Mouse (Mus musculus) embryonic stem cell, embryonic (primary cell): ENCODE data around the gene Osbpl11.

Experiments used
- CTCF ChIA-PET, 4 experiments: fragments of 300-600 bp in 2 of 4; fragments of 350-600 bp in 2 of 4; sonication (Branson Sonifier 250); formaldehyde crosslinking; loops; one replicate each; lab custom pipeline; 2022; ENCODE audit warnings: inconsistent platforms in 2 of 4; lab: Charles Lee
- POLR2A ChIA-PET, 4 experiments: fragments of 300-600 bp in 2 of 4; fragments of 350-600 bp in 2 of 4; sonication (Branson Sonifier 250); formaldehyde crosslinking; loops; one replicate each; lab custom pipeline; 2022; ENCODE audit warnings: antibody characterized with exemption in 4 of 4, inconsistent platforms in 1 of 4; lab: Charles Lee

Gene Osbpl11

GRCm38 (mm10) chr16:33184901-33185260 lies at the start of gene Osbpl11:
TSS of gene Osbpl11 (plus strand) at chr16:33185071.
- ChIA-PET CTCF (interaction anchor here (0.6 to 1.4 kb wide), 13 partner anchors 9 to 803 kb away, joined by 3 to 12 read pairs (median 4); no protein-coding TSS in a partner anchor), POLR2A (interaction anchor here (0.7 to 2.6 kb wide), 51 partner anchors 8 to 685 kb away, joined by 3 to 25 read pairs (median 3); partner anchors contain the start of genes Iqcg (in 3 of the 4), Rpl35a (in 3 of the 4), Snx4 (in 3 of the 4) and Lmln (in 1 of the 4))

- ChIA-PET CTCF (interaction anchor here (0.5 to 2.3 kb wide), 22 partner anchors 8 to 1630 kb away, joined by 3 to 17 read pairs (median 3); no protein-coding TSS in a partner anchor), POLR2A (no interaction called here)
These were observed 49.7 kb upstream of the Osbpl11 start for GRCm38 (mm10) chr16:33135167-33135566.

GRCm38 (mm10) chr16:33139061-33139460 lies 45.8 kb upstream of the Osbpl11 start:
- ChIA-PET POLR2A (interaction anchor here in 2 of 4 experiments (0.8 to 1.7 kb wide), 2 partner anchors 8 to 83 kb away, joined by 3 to 5 read pairs; partner anchors contain the start of genes Iqcg (in 1 of the 2) and Rpl35a (in 1 of the 2)), CTCF (interaction anchor here in 3 of 4 experiments (0.6 to 2.4 kb wide), 4 partner anchors 8 to 746 kb away, joined by 3 to 22 read pairs (median 6); no protein-coding TSS in a partner anchor)

GRCm38 (mm10) chr16:33141758-33142280 lies 43.1 kb upstream of the Osbpl11 start:
- ChIA-PET CTCF (interaction anchor here (0.6 to 1.3 kb wide), 10 partner anchors 8 to 1426 kb away, joined by 3 to 14 read pairs (median 4); no protein-coding TSS in a partner anchor), POLR2A (interaction anchor here (0.6 to 1.9 kb wide), 18 partner anchors 9 to 1043 kb away, joined by 3 to 11 read pairs (median 5); partner anchors contain the start of genes Rpl35a (in 3 of the 4) and Iqcg (in 2 of the 4))

- CTCF ChIA-PET: interaction anchor here (0.6 to 1.3 kb wide), 6 partner anchors 9 to 585 kb away, joined by 3 to 5 read pairs (median 3); no protein-coding TSS in a partner anchor
- POLR2A ChIA-PET: interaction anchor here in 1 of 4 experiments (0.7 to 1.9 kb wide), 6 partner anchors 11 to 86 kb away, joined by 4 to 8 read pairs (median 4); partner anchors contain the start of gene Osbpl11
These were observed 41.4 kb upstream of the Osbpl11 start for GRCm38 (mm10) chr16:33143452-33143851.

- CTCF ChIA-PET: interaction anchor here (0.6 to 2.7 kb wide), 12 partner anchors 8 to 100 kb away, joined by 3 to 8 read pairs (median 4); no protein-coding TSS in a partner anchor
- POLR2A ChIA-PET: interaction anchor here in 2 of 4 experiments (0.8 to 1.7 kb wide), 2 partner anchors 13 to 90 kb away, joined by 3 to 5 read pairs; partner anchors contain the start of genes Iqcg (in 1 of the 2) and Rpl35a (in 1 of the 2)
These were observed 38.7 kb upstream of the Osbpl11 start for GRCm38 (mm10) chr16:33146185-33146584.

GRCm38 (mm10) chr16:33148135-33148534 lies 36.7 kb upstream of the Osbpl11 start:
- CTCF ChIA-PET: no interaction called here
- POLR2A ChIA-PET: interaction anchor here in 2 of 4 experiments (0.8 to 1.7 kb wide), 3 partner anchors 10 to 92 kb away, joined by 3 to 5 read pairs (median 3); partner anchors contain the start of genes Iqcg (in 1 of the 2) and Rpl35a (in 1 of the 2)

GRCm38 (mm10) chr16:33150875-33151274 lies 34.0 kb upstream of the Osbpl11 start:
- ChIA-PET CTCF (interaction anchor here in 2 of 4 experiments (0.6 to 0.7 kb wide), 3 partner anchors 20 to 1549 kb away, joined by 3 to 8 read pairs (median 3); no protein-coding TSS in a partner anchor), POLR2A (interaction anchor here in 1 of 4 experiments (1.1 kb wide), 1 partner anchor 28 kb away, joined by 4 read pairs; no protein-coding TSS in a partner anchor)

GRCm38 (mm10) chr16:33151558-33151957 lies 33.3 kb upstream of the Osbpl11 start:
- POLR2A ChIA-PET: interaction anchor here in 1 of 4 experiments (1.1 kb wide), 1 partner anchor 27 kb away, joined by 4 read pairs; no protein-coding TSS in a partner anchor
- CTCF ChIA-PET: interaction anchor here (0.6 to 1.0 kb wide), 7 partner anchors 8 to 81 kb away, joined by 3 to 5 read pairs (median 3); no protein-coding TSS in a partner anchor

GRCm38 (mm10) chr16:33154992-33155391 lies 29.9 kb upstream of the Osbpl11 start:
- ChIA-PET POLR2A (interaction anchor here in 2 of 4 experiments (0.7 to 1.7 kb wide), 14 partner anchors 9 to 921 kb away, joined by 3 to 7 read pairs (median 3); partner anchors contain the start of genes Fyttd1 (in 1 of the 2), Iqcg (in 1 of the 2), Lmln (in 1 of the 2) and Osbpl11 (in 1 of the 2)), CTCF (interaction anchor here (0.5 to 1.9 kb wide), 40 partner anchors 9 to 826 kb away, joined by 3 to 17 read pairs (median 5); partner anchors contain the start of genes Fyttd1 (in 1 of the 4), Osbpl11 (in 1 of the 4), Rpl35a (in 1 of the 4) and Rubcn (in 1 of the 4))

- ChIA-PET POLR2A (interaction anchor here in 3 of 4 experiments (0.6 to 2.0 kb wide), 20 partner anchors 8 to 581 kb away, joined by 3 to 8 read pairs (median 3); partner anchors contain the start of genes Lmln (in 1 of the 3), Osbpl11 (in 1 of the 3) and Rpl35a (in 1 of the 3)), CTCF (interaction anchor here in 3 of 4 experiments (0.5 to 1.9 kb wide), 12 partner anchors 8 to 581 kb away, joined by 3 to 9 read pairs (median 4); no protein-coding TSS in a partner anchor)
These were observed 26.9 kb upstream of the Osbpl11 start for GRCm38 (mm10) chr16:33158006-33158405.

GRCm38 (mm10) chr16:33158590-33159071 lies 26.2 kb upstream of the Osbpl11 start:
- ChIA-PET POLR2A (interaction anchor here in 3 of 4 experiments (0.6 to 2.0 kb wide), 17 partner anchors 9 to 581 kb away, joined by 3 to 5 read pairs (median 4); partner anchors contain the start of genes Lmln (in 1 of the 3), Osbpl11 (in 1 of the 3) and Rpl35a (in 1 of the 3)), CTCF (interaction anchor here in 3 of 4 experiments (0.5 to 1.9 kb wide), 9 partner anchors 8 to 580 kb away, joined by 3 to 9 read pairs (median 4); no protein-coding TSS in a partner anchor)

- ChIA-PET CTCF (no interaction called here), POLR2A (interaction anchor here in 2 of 4 experiments (1.1 to 2.0 kb wide), 3 partner anchors 12 to 92 kb away, joined by 3 to 5 read pairs (median 5); partner anchors contain the start of gene Snx4 (in 1 of the 2))
These were observed 25.5 kb upstream of the Osbpl11 start for GRCm38 (mm10) chr16:33159363-33159762.

GRCm38 (mm10) chr16:33163330-33164090 lies 21.4 kb upstream of the Osbpl11 start:
- ChIA-PET POLR2A (interaction anchor here in 2 of 4 experiments (0.7 kb wide), 2 partner anchors 34 to 241 kb away, joined by 3 read pairs; no protein-coding TSS in a partner anchor), CTCF (interaction anchor here in 1 of 4 experiments (0.6 to 0.7 kb wide), 2 partner anchors 32 to 263 kb away, joined by 3 to 13 read pairs; no protein-coding TSS in a partner anchor)

GRCm38 (mm10) chr16:33166284-33166683 lies 18.6 kb upstream of the Osbpl11 start:
- CTCF ChIA-PET: interaction anchor here (0.5 to 2.1 kb wide), 44 partner anchors 9 to 749 kb away, joined by 3 to 24 read pairs (median 4); partner anchors contain the start of genes Iqcg (in 1 of the 4), Osbpl11 (in 1 of the 4) and Rpl35a (in 1 of the 4)
- POLR2A ChIA-PET: interaction anchor here (0.5 to 1.2 kb wide), 10 partner anchors 9 to 1303 kb away, joined by 3 to 6 read pairs (median 4); partner anchors contain the start of genes Iqcg (in 2 of the 4), Osbpl11 (in 2 of the 4) and Rpl35a (in 2 of the 4)

- CTCF ChIA-PET: interaction anchor here in 1 of 4 experiments (1.7 kb wide), 1 partner anchor 12 kb away, joined by 6 read pairs; no protein-coding TSS in a partner anchor
- POLR2A ChIA-PET: no interaction called here
These were observed 17.3 kb upstream of the Osbpl11 start for GRCm38 (mm10) chr16:33167537-33167936.
